ENCODE assay signal across 9 mouse cellular contexts in genomic region chr16:90709711-90710289, GRCm38 (mm10). TPM values are rescaled to one million over a fixed set of nuclear protein-coding genes. Genes with fewer than 3 reads are reported as not detected.
DNase-seq lines count a peak whose midpoint lies in the region; ATAC-seq and TF ChIP-seq lines count a peak whose summit lies in the region.
"Had no signal": no experiment of that assay in that cellular context is flagged by ENCODE, and none has a peak within 500 bp of the region (broad histone marks: within the 10 kb centered on the region; RNA-seq: fewer than 3 reads in every experiment).

No protein-coding gene starts in this region.

- 38% methylated on average over 17 of the region's 17 CpGs for WGBS in heart, adult 2 months
- 47% methylated on average over 17 of the region's 17 CpGs for WGBS in kidney, postnatal 0 days
- 23% methylated on average over 17 of the region's 17 CpGs for WGBS in lung, embryonic 14.5 days

- H3K9ac ChIP-seq in heart, adult 2 months (ENCODE audit: low read depth, low read length) = no peak overlapping the region
- no peak overlapping the region for H3K9ac ChIP-seq in kidney, postnatal 0 days (ENCODE audit: low read depth, low read length)
- no peak overlapping the region for H3K9ac ChIP-seq in lung, embryonic 14.5 days

- peak overlapping the region; percentile 53 for H3K27ac ChIP-seq in heart, adult 2 months
- no peak overlapping the region for H3K27ac ChIP-seq in kidney, postnatal 0 days
- H3K27ac ChIP-seq in lung, embryonic 14.5 days (ENCODE audit: low read depth) = peak overlapping the region; percentile 22; the same call in 1 of the 2 replicates

- peaks cover 4% of the 10 kb centered on the region for H3K4me1 ChIP-seq in heart, adult 2 months (ENCODE audit: control insufficient read depth, insufficient read depth, low read length)
- H3K4me1 ChIP-seq in kidney, postnatal 0 days (replicated peaks; ENCODE audit: insufficient read depth, low read length) = no peaks in the 10 kb centered on the region
- H3K4me1 ChIP-seq in lung, embryonic 14.5 days (ENCODE audit: insufficient read depth) = peaks cover 9% of the 10 kb centered on the region; the same call in 1 of the 2 replicates

- H3K4me3 ChIP-seq in heart, adult 2 months = no peak overlapping the region
- H3K4me3 ChIP-seq in kidney, postnatal 0 days (replicated peaks; ENCODE audit: low read depth, low read length) = no peak overlapping the region
- H3K4me3 ChIP-seq in lung, embryonic 14.5 days (ENCODE audit: low read depth, low read length) = no peak overlapping the region

- TF ChIP-seq EP300 in heart, adult 2 months (IDR thresholded peaks at IDR 0.05; ENCODE audit: insufficient read depth, low read depth, low read length) = no peak

- no peaks in the 10 kb centered on the region for H3K27me3 ChIP-seq in heart, adult 2 months (ENCODE audit: control insufficient read depth, insufficient read depth, low read length)
- no peaks in the 10 kb centered on the region for H3K27me3 ChIP-seq in kidney, postnatal 0 days (ENCODE audit: insufficient read depth, low read length)
- no peaks in the 10 kb centered on the region for H3K27me3 ChIP-seq in lung, embryonic 14.5 days (ENCODE audit: insufficient read depth, low read length)

- no peak for TF ChIP-seq CTCF in heart, adult 2 months (IDR thresholded peaks at IDR 0.05)
- no peak for TF ChIP-seq CTCF in kidney, postnatal 0 days (IDR thresholded peaks at IDR 0.05; ENCODE audit: low read depth)
- TF ChIP-seq CTCF in lung, embryonic 14.5 days (IDR thresholded peaks at IDR 0.05; ENCODE audit: low read depth) = no peak

- H3K4me2 ChIP-seq in kidney, postnatal 0 days (ENCODE audit: low read length) = peak overlapping the region; percentile 18; the same call in 1 of the 2 replicates
- H3K4me2 ChIP-seq in lung, embryonic 14.5 days = peak overlapping the region; percentile 47

- H3K9me3 ChIP-seq in kidney, postnatal 0 days (replicated peaks; ENCODE audit: low read length) = no peaks in the 10 kb centered on the region
- no peaks in the 10 kb centered on the region for H3K9me3 ChIP-seq in lung, embryonic 14.5 days (ENCODE audit: low read depth, low read length)

- DNase-seq in embryo, embryonic 10 days (ENCODE audit: low spot score) = peak; percentile 64
- DNase-seq in embryo, embryonic 9.5 days (ENCODE audit: extremely low spot score) = no peak
- peak; percentile 80 to 90 for DNase-seq in cerebellum, postnatal 25 days
- peak; percentile 56 to 76 for DNase-seq in heart, adult 2 months
- no peak for DNase-seq in kidney, postnatal 0 days (ENCODE audit: low spot score)
- peak; percentile 70 for DNase-seq in lung, embryonic 14.5 days
- peak; percentile 54 for DNase-seq in retina, postnatal 7 days (ENCODE audit: low read depth, low spot score)

- intact Hi-C loops in heart, adult 2 months (cut with DNase I) = loop anchor here (5.0 kb wide), 3 partner anchors 87 to 867 kb away; no protein-coding TSS in a partner anchor

- TF ChIP-seq POLR2A in heart, adult 2 months (IDR thresholded peaks at IDR 0.05; ENCODE audit: insufficient read depth, low read depth, low read length) = no peak

- no peaks in the 10 kb centered on the region for H3K79me2 ChIP-seq in heart, adult 2 months (replicated peaks; ENCODE audit: control insufficient read depth, insufficient read depth, low read length)

- ATAC-seq in kidney, postnatal 0 days (replicated peaks; ENCODE audit: low FRiP score, low read depth) = no peak
- ATAC-seq in lung, embryonic 14.5 days (ENCODE audit: insufficient read depth) = peak; percentile 29; the same call in 1 of the 2 replicates
- ATAC-seq in granulocyte monocyte progenitor cell, adult 5-6 weeks (replicated peaks; ENCODE audit: poor library complexity, severe bottlenecking) = no peak

- H3K36me3 ChIP-seq in heart, adult 2 months (ENCODE audit: control insufficient read depth, insufficient read depth, low read length) = no peaks in the 10 kb centered on the region
- no peaks in the 10 kb centered on the region for H3K36me3 ChIP-seq in kidney, postnatal 0 days (ENCODE audit: insufficient read depth, low read length)
- no peaks in the 10 kb centered on the region for H3K36me3 ChIP-seq in lung, embryonic 14.5 days (ENCODE audit: insufficient read depth)

RNA-seq across cellular contexts. Expression of gene Mis18a, which starts 17.4 kb away (rescaled TPM):
- 1 to 10 TPM; 1.9 to 2.9 TPM for total RNA-seq in heart, adult 2 months (2021)
- polyA plus RNA-seq in heart, adult 2 months (2012; rRNA removed) = 3.8 and 6.1 TPM in 2 replicates
- 41.4 and 44.5 TPM in 2 replicates for polyA plus RNA-seq in kidney, postnatal 0 days (2015; fragmentation: Nextera tagmentation; extraction: Ambion mirVana)
- 84.8 and 86.2 TPM in 2 replicates for polyA plus RNA-seq in lung, embryonic 14.5 days (2014; fragmentation: Nextera tagmentation; extraction: Ambion mirVana)
- total RNA-seq in granulocyte monocyte progenitor cell, adult 5-6 weeks (2014; fragmentation: Nextera tagmentation) = 47.2 and 51.6 TPM in 2 replicates
- 38.0 and 70.5 TPM in 2 replicates for total RNA-seq in granulocyte monocyte progenitor cell, adult 5-6 weeks (2017)

RNA-seq across cellular contexts. Expression of gene Mrap, which starts 28.2 kb away (rescaled TPM):
- 10 to 100 TPM; 15.7 to 17.5 TPM for total RNA-seq in heart, adult 2 months (2021)
- 30.5 and 47.6 TPM in 2 replicates for polyA plus RNA-seq in heart, adult 2 months (2012; rRNA removed)
- 0.14 TPM in 1 of 2 replicates, not detected in the other for polyA plus RNA-seq in kidney, postnatal 0 days (2015; fragmentation: Nextera tagmentation; extraction: Ambion mirVana)
- 0.43 and 0.91 TPM in 2 replicates for polyA plus RNA-seq in lung, embryonic 14.5 days (2014; fragmentation: Nextera tagmentation; extraction: Ambion mirVana)
- not detected in 2 replicates for total RNA-seq in granulocyte monocyte progenitor cell, adult 5-6 weeks (2014; fragmentation: Nextera tagmentation)
- 0.62 TPM in 1 of 2 replicates, not detected in the other for total RNA-seq in granulocyte monocyte progenitor cell, adult 5-6 weeks (2017)
- total RNA-seq: neutrophil, adult 5-6 weeks had no signal

Comparison
In these comparisons a context has a peak if more than half of its experiments do, and no peak if none do; other contexts are left out.
1. DNase-seq: peak in embryo, embryonic 10 days (single experiment), cerebellum, postnatal 25 days (2 of 2), heart, adult 2 months (2 of 2), lung, embryonic 14.5 days (single experiment) and retina, postnatal 7 days (single experiment); none in embryo, embryonic 9.5 days (single experiment) and kidney, postnatal 0 days (single experiment).
2. RNA of gene Mrap, which starts 28.2 kb away (polyA plus RNA-seq): 30.5 to 47.6 TPM in heart, adult 2 months; 0.43 to 0.91 TPM in lung, embryonic 14.5 days and 0.14 TPM in kidney, postnatal 0 days; every median in the first group is over 10 times any median in the second.